Mouse (Mus musculus) thymus, postnatal 0 days (tissue): ENCODE measurements at regions not wholly inside any gene's neighbourhood (a gene's known extent, or its start where the extent isn't known, plus 50 kb on each side); places are given as distances from the start of the nearest gene placed in this dataset.

Source experiments
- DNase-seq: peaks from one replicate; pipeline ENCODE4 v3.0.0-alpha.2; 2015; ENCODE audit warnings: low spot score

- no peak for DNase-seq
Observed at GRCm38 (mm10) chr13:85436254-85436653, 147.3 kb upstream of the Rasa1 start.

DNA sequence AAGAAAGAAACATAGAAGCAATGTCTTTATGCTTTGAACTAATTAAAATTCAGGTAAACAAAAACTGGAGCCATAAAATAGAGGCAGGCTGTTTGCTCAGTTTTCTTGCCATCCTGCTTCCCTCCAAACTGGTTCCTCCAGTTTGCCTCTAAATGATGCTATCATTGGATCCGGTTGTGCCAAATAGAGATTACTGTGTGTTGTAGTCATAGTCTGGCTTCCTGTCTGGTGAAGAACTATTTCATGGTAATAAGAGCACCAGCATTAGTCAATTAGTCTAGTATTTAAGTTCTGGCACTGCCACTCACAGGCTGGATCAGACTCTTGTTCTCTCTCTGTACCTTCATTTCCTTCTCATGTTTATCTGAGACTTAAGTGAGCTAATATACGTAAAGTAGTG lies 141.9 kb upstream of the Rasa1 start:
- DNase-seq = no peak

GRCm38 (mm10) chr13:85430040-85430439 lies 141.1 kb upstream of the Rasa1 start:
- DNase-seq = peak; percentile 13

DNA sequence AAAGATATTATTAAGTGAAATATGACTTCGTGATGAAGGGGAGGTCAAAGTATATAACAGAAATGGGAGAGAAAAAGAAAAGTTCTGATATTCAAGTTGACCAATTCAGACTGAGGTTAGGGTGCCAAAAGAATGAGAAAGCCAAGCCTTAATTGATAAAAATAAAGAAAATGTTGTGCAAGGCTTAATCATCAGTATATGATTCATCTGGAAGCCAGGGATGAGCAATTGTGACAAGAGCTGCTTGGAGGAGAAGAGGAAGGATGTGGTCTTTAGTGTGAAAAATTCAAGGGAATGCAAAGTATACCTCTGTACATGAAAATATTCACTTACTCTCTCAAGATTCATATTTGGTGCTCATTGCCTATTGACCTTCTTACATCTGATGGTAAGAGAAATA lies 129.7 kb upstream of the Rasa1 start:
- DNase-seq = no peak

DNA sequence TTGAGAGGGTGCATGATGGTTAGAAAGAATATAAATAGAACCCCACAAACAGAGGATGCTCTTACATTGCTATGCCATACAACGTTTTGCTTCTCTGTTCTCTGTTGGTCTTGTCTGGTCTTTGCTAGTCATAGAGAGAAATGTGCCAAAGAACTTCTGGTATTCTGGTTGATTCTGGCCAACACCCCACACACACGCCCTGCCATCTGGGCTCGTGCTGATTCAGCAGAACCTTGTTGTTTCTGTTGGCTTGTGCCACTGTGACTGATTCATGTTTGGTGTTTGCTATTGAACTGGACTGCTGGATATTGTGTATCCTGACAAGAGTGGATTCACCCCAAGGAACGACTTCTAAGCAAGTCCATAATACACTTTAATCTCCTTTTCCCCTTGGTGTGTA lies 126.0 kb upstream of the Rasa1 start:
- no peak for DNase-seq

DNA sequence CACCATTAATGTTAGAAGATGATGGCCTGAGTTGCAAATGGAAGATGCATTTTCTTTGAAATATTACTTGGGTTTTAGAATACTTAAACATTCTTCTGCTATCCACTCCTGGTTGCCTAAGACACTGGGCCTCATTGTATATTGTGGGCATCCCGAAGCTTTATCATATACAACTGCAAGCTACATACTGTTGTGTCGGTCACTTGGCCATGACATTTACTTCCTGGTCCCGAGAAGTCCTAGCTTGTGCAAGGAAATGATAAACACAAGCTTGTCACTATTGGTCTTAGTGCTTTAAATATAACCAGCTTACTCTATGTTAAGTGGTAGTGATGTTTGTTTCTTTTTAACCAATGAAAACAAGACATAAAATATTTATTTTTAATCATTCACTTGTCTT lies 122.4 kb upstream of the Rasa1 start:
- no peak for DNase-seq

DNA sequence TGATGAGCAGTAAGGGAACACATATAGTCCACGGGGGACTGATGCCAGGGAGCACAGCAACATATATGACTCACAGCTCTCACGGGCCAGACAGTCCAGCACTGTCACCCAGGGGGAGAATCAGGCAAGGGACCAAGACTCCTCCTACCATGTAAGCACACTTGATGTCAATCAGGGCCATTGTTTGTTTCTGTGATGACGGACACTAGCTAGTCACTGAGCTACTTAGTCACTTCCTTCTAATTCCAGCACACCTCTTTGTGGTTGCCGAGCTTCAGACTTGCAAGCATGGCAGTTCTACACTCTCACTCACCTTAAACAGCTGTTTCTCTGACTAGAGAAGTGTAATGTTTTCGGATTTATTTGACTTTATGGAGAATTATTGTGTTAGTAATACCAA lies 109.9 kb upstream of the Rasa1 start:
- no peak for DNase-seq

- DNase-seq = no peak
Observed at GRCm38 (mm10) chr13:85376338-85376998, 87.5 kb upstream of the Rasa1 start.

GRCm38 (mm10) chr13:85359621-85360020 lies 70.7 kb upstream of the Rasa1 start:
- no peak for DNase-seq

- no peak for DNase-seq
Observed at GRCm38 (mm10) chr13:85359143-85359542, 70.2 kb upstream of the Rasa1 start.

DNA sequence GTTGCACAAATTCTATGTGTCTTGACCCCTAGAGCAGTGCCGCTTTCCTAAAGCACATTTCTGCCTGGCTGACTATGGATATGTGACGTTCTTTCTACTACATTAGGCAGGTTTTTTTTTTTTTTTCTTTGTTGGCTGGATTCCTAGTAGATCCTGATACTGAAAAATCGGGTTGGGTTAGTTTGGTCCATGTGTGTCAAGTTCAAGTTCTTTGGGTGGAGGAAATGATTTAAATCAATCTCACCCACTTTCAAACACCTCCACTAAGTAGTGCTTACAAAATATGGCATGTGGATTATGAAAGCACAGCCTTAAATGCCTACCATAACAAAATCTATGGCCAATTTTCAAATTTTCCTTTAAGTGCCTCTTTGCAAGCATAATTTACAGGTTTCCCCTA lies 63.1 kb upstream of the Rasa1 start:
- no peak for DNase-seq
